20 mouse cellular contexts compared by ENCODE assay signal in genomic region chr11:105338596-105339390, GRCm38 (mm10). TPM values are rescaled to one million over a fixed set of nuclear protein-coding genes. Genes with fewer than 3 reads are reported as not detected.
DNase-seq lines count a peak whose midpoint lies in the region; TF ChIP-seq lines count a peak whose summit lies in the region.
"Had no signal": no experiment of that assay in that cellular context is flagged by ENCODE, and none has a peak within 500 bp of the region (broad histone marks: within the 10 kb centered on the region; RNA-seq: fewer than 3 reads in every experiment).

No protein-coding gene starts in this region.

- intact Hi-C loops in left cerebral cortex, postnatal 4 days (cut with DNase I) = no loop called here
- intact Hi-C loops in left cerebral cortex, adult 2 months (cut with DNase I) = no loop called here

- no peak for TF ChIP-seq CTCF in left cerebral cortex, adult 2 months (IDR thresholded peaks at IDR 0.05)

- peak; percentile 3 for DNase-seq in gastrocnemius, postnatal 10 days
- DNase-seq in gastrocnemius, postnatal 25 days = no peak
- DNase-seq in left cerebral cortex, postnatal 4 days = peak; percentile 88
- no peak for DNase-seq in left cerebral cortex, adult 2 months (ENCODE audit: extremely low spot score in 1 of 2, low spot score in 2 of 2)
- DNase-seq in retina, postnatal 1 day = peak; percentile 39
- no peak for DNase-seq in retina, embryonic 14.5 days (ENCODE audit: low spot score)
- no peak for DNase-seq in right cerebral cortex, adult 2 months (ENCODE audit: low spot score in 2 of 2)
- DNase-seq: adrenal gland, postnatal 14 days; cerebellum, adult 18-20 months; embryo, embryonic 11 days; gastrocnemius, adult 2 months; heart, adult 18-20 months; heart, postnatal 14 days had no signal

- no peak overlapping the region for H3K27ac ChIP-seq in left cerebral cortex, adult 2 months
- H3K27ac ChIP-seq: embryonic facial prominence, embryonic 15.5 days; forebrain, embryonic 10.5 days; gastrocnemius, adult 2 months; heart, embryonic 10.5 days had no signal

- H3K4me3 ChIP-seq in left cerebral cortex, adult 2 months = no peak overlapping the region
- H3K4me3 ChIP-seq: embryonic facial prominence, embryonic 15.5 days; erythroblast, embryonic 14.5 days; forebrain, embryonic 10.5 days; gastrocnemius, adult 2 months; heart, embryonic 10.5 days had no signal

RNA-seq across cellular contexts. Expression of gene Mrc2, which starts 46.4 kb away (rescaled TPM):
- 10 to 100 TPM; 42.2 to 70.8 TPM for total RNA-seq in gastrocnemius, postnatal 10 days (2021)
- total RNA-seq in gastrocnemius, postnatal 25 days (2021) = 10 to 100 TPM; 16.5 to 18.6 TPM
- 10 to 100 TPM; 13.4 to 13.5 TPM for total RNA-seq in left cerebral cortex, postnatal 4 days (2021)
- 1 to 10 TPM; 5.1 to 7.2 TPM for total RNA-seq in left cerebral cortex, adult 2 months (2021)
- total RNA-seq: common myeloid progenitor, adult 5-6 weeks; hematopoietic stem cell, adult 5-6 weeks; MEL had no signal

Comparison
In these comparisons a context has a peak if more than half of its experiments do, and no peak if none do; other contexts are left out.
1. DNase-seq: peak in gastrocnemius, postnatal 10 days (single experiment), left cerebral cortex, postnatal 4 days (single experiment) and retina, postnatal 1 day (single experiment); none in gastrocnemius, postnatal 25 days (single experiment), left cerebral cortex, adult 2 months (0 of 2), retina, embryonic 14.5 days (single experiment) and right cerebral cortex, adult 2 months (0 of 2).